Mouse (Mus musculus): Measurements from ENCODE around the gene Zfp410. TPM values are rescaled to one million over a fixed set of nuclear protein-coding genes. Genes with fewer than 3 reads are reported as not detected.

The Zfp410 gene
- polyA plus RNA-seq, 1 experiment: 15.6 TPM

- no peak for TF ChIP-seq CTCF (IDR thresholded peaks at IDR 0.05; ENCODE audit: control insufficient read depth, insufficient read depth, insufficient replicate concordance, low read depth, low read length)
- TF ChIP-seq POLR2A (IDR thresholded peaks at IDR 0.05; ENCODE audit: control insufficient read depth, low read depth, low read length): no peak
- Histone ChIP-seq H3K27me3 (ENCODE audit: control insufficient read depth, insufficient read depth, low read length) (no peaks in the 10 kb centered on the region), H3K4me3 (ENCODE audit: control insufficient read depth, low read depth, low read length) (no peak overlapping the region), H3K4me1 (ENCODE audit: control insufficient read depth, insufficient read depth, low read length) (no peaks in the 10 kb centered on the region), H3K27ac (ENCODE audit: control insufficient read depth, insufficient read depth, low read depth, low read length) (no peak overlapping the region), H3K36me3 (ENCODE audit: control insufficient read depth, insufficient read depth, low read length) (no peaks in the 10 kb centered on the region; the same call in 1 of the 2 replicates)
Measured at GRCm38 (mm10) chr12:84278901-84279300, 37.8 kb upstream of the Zfp410 start.

DNA sequence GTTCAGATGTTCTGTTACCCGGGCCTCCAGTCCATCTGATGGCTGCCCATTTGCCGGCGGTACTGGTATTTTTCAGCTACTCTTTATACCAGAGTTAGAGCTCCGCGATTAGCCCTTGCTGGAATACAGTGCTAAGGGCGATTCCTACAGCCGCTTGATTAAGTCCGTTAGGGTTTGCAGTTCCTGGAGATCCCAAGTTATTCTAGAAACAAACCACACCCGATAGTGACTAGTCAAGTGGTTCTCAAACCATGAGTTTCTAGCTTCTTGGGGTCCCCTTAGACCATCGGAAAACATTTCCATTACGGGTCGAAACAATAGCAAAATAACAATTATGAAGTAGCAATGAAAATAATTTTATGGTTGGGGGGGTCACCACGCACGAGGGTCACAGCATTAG is 32.3 kb upstream of the Zfp410 start:
- Histone ChIP-seq H3K4me1 (ENCODE audit: control insufficient read depth, insufficient read depth, low read length) (peaks cover 5% of the 10 kb centered on the region; the same call in 1 of the 2 replicates), H3K27me3 (ENCODE audit: control insufficient read depth, insufficient read depth, low read length) (no peaks in the 10 kb centered on the region), H3K36me3 (ENCODE audit: control insufficient read depth, insufficient read depth, low read length) (no peaks in the 10 kb centered on the region; the same call in 1 of the 2 replicates), H3K27ac (ENCODE audit: control insufficient read depth, insufficient read depth, low read depth, low read length) (peak overlapping the region; percentile 91), H3K4me3 (ENCODE audit: control insufficient read depth, low read depth, low read length) (peak overlapping the region; percentile 95)
- TF ChIP-seq CTCF (IDR thresholded peaks at IDR 0.05; ENCODE audit: control insufficient read depth, insufficient read depth, insufficient replicate concordance, low read depth, low read length) (no peak), POLR2A (IDR thresholded peaks at IDR 0.05; ENCODE audit: control insufficient read depth, low read depth, low read length) (no peak)

GRCm38 (mm10) chr12:84284885-84285592 is 31.6 kb upstream of the Zfp410 start, which contains the start of gene Ptgr2:
TSS of gene Ptgr2 (plus strand) at chr12:84285232.
- TF ChIP-seq POLR2A (IDR thresholded peaks at IDR 0.05; ENCODE audit: control insufficient read depth, low read depth, low read length): peak; percentile 96; the same call in 1 of the 2 replicates
- no peak for TF ChIP-seq CTCF (IDR thresholded peaks at IDR 0.05; ENCODE audit: control insufficient read depth, insufficient read depth, insufficient replicate concordance, low read depth, low read length)
- Histone ChIP-seq H3K4me1 (ENCODE audit: control insufficient read depth, insufficient read depth, low read length) (peaks cover 5% of the 10 kb centered on the region; the same call in 1 of the 2 replicates), H3K36me3 (ENCODE audit: control insufficient read depth, insufficient read depth, low read length) (peaks cover 1% of the 10 kb centered on the region; the same call in 1 of the 2 replicates), H3K27me3 (ENCODE audit: control insufficient read depth, insufficient read depth, low read length) (no peaks in the 10 kb centered on the region), H3K27ac (ENCODE audit: control insufficient read depth, insufficient read depth, low read depth, low read length) (peak within 1 kb of the TSS; percentile 91), H3K4me3 (ENCODE audit: control insufficient read depth, low read depth, low read length) (peak within 1 kb of the TSS; percentile 95)

- peaks cover 5% of the 10 kb centered on the region; the same call in 1 of the 2 replicates for H3K4me1 ChIP-seq (ENCODE audit: control insufficient read depth, insufficient read depth, low read length)
- peaks cover 1% of the 10 kb centered on the region; the same call in 1 of the 2 replicates for H3K36me3 ChIP-seq (ENCODE audit: control insufficient read depth, insufficient read depth, low read length)
- H3K27ac ChIP-seq (ENCODE audit: control insufficient read depth, insufficient read depth, low read depth, low read length): peak overlapping the region; percentile 91; the same call in 1 of the 2 replicates
- no peaks in the 10 kb centered on the region for H3K27me3 ChIP-seq (ENCODE audit: control insufficient read depth, insufficient read depth, low read length)
- no peak for TF ChIP-seq POLR2A (IDR thresholded peaks at IDR 0.05; ENCODE audit: control insufficient read depth, low read depth, low read length)
- no peak for TF ChIP-seq CTCF (IDR thresholded peaks at IDR 0.05; ENCODE audit: control insufficient read depth, insufficient read depth, insufficient replicate concordance, low read depth, low read length)
- peak overlapping the region; percentile 95 for H3K4me3 ChIP-seq (ENCODE audit: control insufficient read depth, low read depth, low read length)
Measured at GRCm38 (mm10) chr12:84285593-84285968, 31.1 kb upstream of the Zfp410 start.

GRCm38 (mm10) chr12:84288461-84288860 is 28.2 kb upstream of the Zfp410 start:
- H3K4me1 ChIP-seq (ENCODE audit: control insufficient read depth, insufficient read depth, low read length): peaks cover 5% of the 10 kb centered on the region; the same call in 1 of the 2 replicates
- H3K27me3 ChIP-seq (ENCODE audit: control insufficient read depth, insufficient read depth, low read length): no peaks in the 10 kb centered on the region
- peaks cover 1% of the 10 kb centered on the region; the same call in 1 of the 2 replicates for H3K36me3 ChIP-seq (ENCODE audit: control insufficient read depth, insufficient read depth, low read length)
- no peak overlapping the region for H3K4me3 ChIP-seq (ENCODE audit: control insufficient read depth, low read depth, low read length)
- no peak overlapping the region for H3K27ac ChIP-seq (ENCODE audit: control insufficient read depth, insufficient read depth, low read depth, low read length)
- no peak for TF ChIP-seq POLR2A (IDR thresholded peaks at IDR 0.05; ENCODE audit: control insufficient read depth, low read depth, low read length)
- TF ChIP-seq CTCF (IDR thresholded peaks at IDR 0.05; ENCODE audit: control insufficient read depth, insufficient read depth, insufficient replicate concordance, low read depth, low read length): peak; percentile 64; the same call in 1 of the 2 replicates

GRCm38 (mm10) chr12:84297851-84298250 is 18.8 kb upstream of the Zfp410 start:
- Histone ChIP-seq H3K4me1 (ENCODE audit: control insufficient read depth, insufficient read depth, low read length) (no peaks in the 10 kb centered on the region), H3K27ac (ENCODE audit: control insufficient read depth, insufficient read depth, low read depth, low read length) (no peak overlapping the region), H3K27me3 (ENCODE audit: control insufficient read depth, insufficient read depth, low read length) (no peaks in the 10 kb centered on the region), H3K36me3 (ENCODE audit: control insufficient read depth, insufficient read depth, low read length) (no peaks in the 10 kb centered on the region), H3K4me3 (ENCODE audit: control insufficient read depth, low read depth, low read length) (no peak overlapping the region)
- TF ChIP-seq CTCF (IDR thresholded peaks at IDR 0.05; ENCODE audit: control insufficient read depth, insufficient read depth, insufficient replicate concordance, low read depth, low read length) (no peak), POLR2A (IDR thresholded peaks at IDR 0.05; ENCODE audit: control insufficient read depth, low read depth, low read length) (no peak)

DNA sequence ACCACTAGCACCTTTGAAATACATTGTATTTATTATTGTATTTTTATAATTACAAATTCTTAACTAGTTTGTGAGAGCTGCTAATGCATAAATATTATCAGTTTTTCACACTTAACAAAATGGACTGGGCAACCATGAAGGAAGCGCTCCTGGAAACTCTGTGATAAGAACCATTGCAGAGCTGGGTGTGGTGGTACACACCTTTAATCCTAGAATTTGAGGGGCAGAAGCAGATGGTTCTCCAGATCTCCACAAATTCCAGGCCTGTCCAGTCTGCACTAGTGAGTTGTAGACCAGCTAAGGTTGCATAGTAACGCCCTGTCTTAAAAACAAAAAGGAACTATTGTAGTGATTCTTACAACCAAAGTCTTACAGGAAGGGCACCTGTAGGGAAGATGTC is 17.4 kb upstream of the Zfp410 start:
- no peak for TF ChIP-seq CTCF (IDR thresholded peaks at IDR 0.05; ENCODE audit: control insufficient read depth, insufficient read depth, insufficient replicate concordance, low read depth, low read length)
- no peak for TF ChIP-seq POLR2A (IDR thresholded peaks at IDR 0.05; ENCODE audit: control insufficient read depth, low read depth, low read length)
- H3K36me3 ChIP-seq (ENCODE audit: control insufficient read depth, insufficient read depth, low read length): no peaks in the 10 kb centered on the region

More for the DNA sequence above, 17.4 kb upstream of the Zfp410 start:
- Histone ChIP-seq H3K4me1 (ENCODE audit: control insufficient read depth, insufficient read depth, low read length) (no peaks in the 10 kb centered on the region), H3K27ac (ENCODE audit: control insufficient read depth, insufficient read depth, low read depth, low read length) (no peak overlapping the region), H3K27me3 (ENCODE audit: control insufficient read depth, insufficient read depth, low read length) (no peaks in the 10 kb centered on the region), H3K4me3 (ENCODE audit: control insufficient read depth, low read depth, low read length) (no peak overlapping the region)
